Mouse (Mus musculus) liver, embryonic 15.5 days (tissue): ENCODE results near the gene Heatr5a. TPM values are rescaled to one million over a fixed set of nuclear protein-coding genes. Genes with fewer than 3 reads are reported as not detected.

Experiments
- ATAC-seq: fragments of 200-750 bp; cut with Nextera tagmentation; 2 replicates; pipeline ENCODE4 v1.8.0; 2017; ENCODE audit warnings: moderate number of reproducible peaks, mild to moderate bottlenecking, moderate library complexity; ENCODE audit not compliant: insufficient read depth
- H3K27ac ChIP-seq: fragments of 300-500 bp; sonication (generic); replicated peaks from 2 replicates; pipeline ENCODE4 v1.5.1; 2015; ENCODE audit warnings: mild to moderate bottlenecking, inconsistent platforms
- H3K27me3 ChIP-seq: fragments of 300-500 bp; sonication (generic); 2 replicates; pipeline ENCODE4 v1.6.1; 2015; ENCODE audit warnings: mild to moderate bottlenecking, inconsistent platforms
- H3K36me3 ChIP-seq: fragments of 300-500 bp; sonication (generic); replicated peaks from 2 replicates; pipeline ENCODE4 v1.6.1; 2015; ENCODE audit warnings: moderate library complexity, mild to moderate bottlenecking, inconsistent platforms
- H3K4me1 ChIP-seq: fragments of 300-500 bp; sonication (generic); replicated peaks from 2 replicates; pipeline ENCODE4 v1.6.1; 2015; ENCODE audit warnings: inconsistent platforms
- H3K4me2 ChIP-seq: fragments of 300-500 bp; sonication (generic); 2 replicates; pipeline ENCODE4 v1.6.1; 2015; ENCODE audit warnings: moderate library complexity, mild to moderate bottlenecking, inconsistent platforms
- H3K4me3 ChIP-seq: fragments of 300-500 bp; sonication (generic); replicated peaks from 2 replicates; pipeline ENCODE4 v1.5.1; 2015; ENCODE audit warnings: mild to moderate bottlenecking, inconsistent platforms
- H3K9ac ChIP-seq: fragments of 300-500 bp; sonication (generic); 2 replicates; pipeline ENCODE4 v1.6.1; 2015; ENCODE audit warnings: moderate library complexity, mild to moderate bottlenecking, inconsistent platforms
- H3K9me3 ChIP-seq: fragments of 300-500 bp; sonication (generic); replicated peaks from 2 replicates; pipeline ENCODE4 v1.6.1; 2016; ENCODE audit warnings: inconsistent platforms
- WGBS: fragments of 180-500 bp; shearing (Covaris S2); methylation state at CpG from one replicate; pipeline ENCODE4 v1.1.7; 2015; ENCODE audit warnings: mixed read lengths; ENCODE audit not compliant: insufficient replicate concordance; 5-methylcytosine and 5-hydroxymethylcytosine counted together
- polyA plus RNA-seq: library from polyadenylated mRNA; unstranded; fragments of >200 nt; fragmentation: Nextera tagmentation; extraction: Ambion mirVana; gene quantifications from 2 replicates; pipeline ENCODE4 v1.2.1, GENCODE M21; 2015

Gene Heatr5a
- polyA plus RNA-seq, 1 experiment from 2014 or later: 4.9 TPM

DNA sequence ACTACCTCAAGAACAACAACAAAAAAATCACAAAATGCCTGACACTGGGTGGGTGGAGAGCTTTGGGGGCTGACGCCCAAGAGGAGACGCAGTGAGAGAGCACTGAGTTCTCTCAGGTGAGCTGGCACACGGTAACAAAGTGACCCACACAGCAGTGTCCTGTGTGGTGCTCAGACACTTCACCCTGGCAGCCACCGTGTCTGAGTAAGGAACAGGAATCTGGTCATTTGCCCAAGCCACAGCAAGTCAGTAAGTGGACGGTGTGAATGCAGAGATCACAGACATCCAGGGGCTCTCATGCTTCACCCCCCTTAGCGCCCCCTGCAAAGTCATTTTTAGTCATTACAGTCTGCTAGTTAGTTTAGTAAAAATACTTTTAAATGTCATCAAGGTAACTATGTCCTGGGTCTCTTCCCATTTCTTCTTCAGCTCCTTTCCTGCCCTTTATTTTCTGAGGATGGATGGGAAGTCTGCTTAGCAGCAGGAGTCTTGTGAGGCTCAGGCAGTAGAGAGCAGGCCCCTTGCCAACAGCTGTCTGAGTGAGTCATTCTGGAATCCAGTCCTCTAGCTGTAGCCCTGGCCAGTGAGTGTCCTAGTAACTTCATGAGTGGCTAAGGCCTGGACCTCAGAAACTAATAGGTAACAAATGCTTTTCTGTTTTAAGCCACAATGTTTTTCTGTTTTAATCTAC is 88.4 kb downstream of the Heatr5a start:
- H3K4me3 ChIP-seq: no peak overlapping the region
- no peaks in the 10 kb centered on the region for H3K9me3 ChIP-seq
- H3K27me3 ChIP-seq: no peaks in the 10 kb centered on the region
- H3K27ac ChIP-seq: peak overlapping the region; percentile 81
- 83% methylated on average over 6 of the region's 6 CpGs for WGBS
- ATAC-seq: no peak
- peaks cover 77% of the 10 kb centered on the region for H3K36me3 ChIP-seq
- H3K4me2 ChIP-seq: no peak overlapping the region
- no peak overlapping the region for H3K9ac ChIP-seq
- H3K4me1 ChIP-seq: peaks cover 28% of the 10 kb centered on the region

DNA sequence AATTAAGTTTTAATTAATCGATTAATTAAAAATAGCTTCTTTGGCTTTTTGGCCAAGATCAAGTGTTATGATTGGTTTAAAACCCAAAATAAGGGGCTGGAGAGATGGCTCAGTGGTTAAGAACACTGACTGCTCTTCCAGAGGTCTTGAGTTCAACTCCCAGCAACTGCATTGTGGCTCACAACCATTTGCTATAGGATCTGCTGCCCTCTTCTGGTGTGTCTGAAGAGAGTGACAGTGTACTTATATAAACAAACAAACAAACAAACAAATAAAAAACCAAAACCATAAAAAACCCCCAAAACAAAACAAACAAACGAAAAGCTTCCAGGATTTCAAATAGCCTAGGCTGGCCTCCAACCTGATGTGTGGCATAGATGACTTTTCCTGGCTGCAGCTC is 89.3 kb downstream of the Heatr5a start:
- 72% methylated on average over 2 of the region's 2 CpGs for WGBS
- H3K4me2 ChIP-seq: no peak overlapping the region
- H3K9me3 ChIP-seq: no peaks in the 10 kb centered on the region
- H3K4me3 ChIP-seq: no peak overlapping the region
- no peak for ATAC-seq
- no peak overlapping the region for H3K9ac ChIP-seq
- H3K4me1 ChIP-seq: peaks cover 28% of the 10 kb centered on the region
- H3K36me3 ChIP-seq: peaks cover 77% of the 10 kb centered on the region
- H3K27me3 ChIP-seq: no peaks in the 10 kb centered on the region
- peak overlapping the region; percentile 81 for H3K27ac ChIP-seq

DNA sequence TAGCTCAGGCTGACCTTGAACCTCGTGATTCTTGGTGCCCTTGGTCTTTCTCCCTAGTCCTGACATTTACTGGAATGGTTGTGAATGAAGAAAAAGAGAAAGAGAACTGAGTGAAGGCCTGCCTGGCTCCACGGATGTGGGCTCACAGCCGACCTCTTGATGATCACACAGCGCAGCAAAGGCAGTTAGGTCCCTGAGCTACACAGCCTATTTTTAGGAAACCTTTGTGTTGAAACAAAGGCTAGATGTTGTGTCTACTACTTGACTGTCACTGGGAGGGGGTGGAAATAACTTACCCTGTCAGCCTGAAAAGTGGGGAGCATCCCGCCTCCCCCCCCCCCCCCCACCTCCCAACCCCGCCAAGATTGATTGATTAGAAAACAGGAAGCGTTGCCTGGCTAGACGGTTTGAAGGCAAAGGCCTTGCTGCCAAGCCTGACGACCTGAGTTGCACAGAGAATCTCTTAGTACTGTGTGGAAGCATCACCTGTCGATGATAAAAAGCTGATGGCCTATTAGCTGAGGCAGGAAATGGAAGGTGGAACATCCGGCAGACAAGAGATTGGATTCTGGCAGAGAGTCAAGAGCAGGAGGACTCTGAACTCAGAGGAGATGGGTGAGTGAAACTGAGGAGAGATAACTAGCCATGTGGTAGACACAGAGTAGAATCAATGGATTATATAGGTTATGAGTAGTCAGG is 99.5 kb downstream of the Heatr5a start:
- Histone ChIP-seq H3K9me3 (no peaks in the 10 kb centered on the region), H3K27ac (peak overlapping the region; percentile 10; the same call in 1 of the 2 replicates), H3K4me2 (no peak overlapping the region), H3K9ac (no peak overlapping the region), H3K36me3 (peaks cover 9% of the 10 kb centered on the region), H3K27me3 (no peaks in the 10 kb centered on the region), H3K4me3 (no peak overlapping the region), H3K4me1 (peaks cover 48% of the 10 kb centered on the region)
- 26% methylated on average over 11 of the region's 11 CpGs for WGBS
- 0 out of 2 replicates have a peak, but pooled peaks have one; percentile 35 for ATAC-seq

DNA sequence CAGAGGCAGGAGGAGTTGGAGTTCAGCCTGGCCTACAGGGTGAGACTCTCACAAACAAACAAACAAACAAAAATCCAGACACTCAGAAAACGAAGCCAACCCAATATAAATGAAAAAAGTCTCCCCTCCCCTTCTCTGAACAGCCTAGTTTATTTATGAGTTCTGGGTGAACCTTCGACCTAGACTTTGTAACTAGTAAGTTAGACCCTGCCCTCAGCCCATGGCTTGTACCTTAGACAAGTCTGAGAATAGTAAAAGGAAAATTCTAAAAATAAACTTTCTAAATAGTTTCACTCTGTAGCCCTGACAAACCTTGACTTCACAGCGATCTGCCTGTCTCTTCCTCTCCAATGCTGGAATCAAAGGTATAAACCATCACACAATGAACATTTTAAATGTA is 101.6 kb downstream of the Heatr5a start:
- Histone ChIP-seq H3K9me3 (no peaks in the 10 kb centered on the region), H3K4me1 (peaks cover 64% of the 10 kb centered on the region), H3K27ac (no peak overlapping the region), H3K4me2 (no peak overlapping the region), H3K4me3 (no peak overlapping the region), H3K9ac (no peak overlapping the region), H3K27me3 (no peaks in the 10 kb centered on the region), H3K36me3 (no peaks in the 10 kb centered on the region)
- WGBS: 66% methylated on average over 3 of the region's 3 CpGs
- ATAC-seq: no peak

- 73% methylated on average over 8 of the region's 8 CpGs for WGBS
- H3K27ac ChIP-seq: peak overlapping the region; percentile 46; the same call in 1 of the 2 replicates
- no peak overlapping the region for H3K9ac ChIP-seq
Measured at GRCm38 (mm10) chr12:51867076-51867475, 104.0 kb downstream of the Heatr5a start.

GRCm38 (mm10) chr12:51866226-51866910 is 104.8 kb downstream of the Heatr5a start:
- H3K36me3 ChIP-seq: no peaks in the 10 kb centered on the region
- H3K4me3 ChIP-seq: no peak overlapping the region
- 0 out of 2 replicates have a peak overlapping the region, but pooled peaks have one; percentile 7 for H3K4me2 ChIP-seq
- peaks cover 38% of the 10 kb centered on the region for H3K4me1 ChIP-seq
- WGBS: 56% methylated on average over 13 of the region's 13 CpGs
- peak; percentile 22; the same call in 1 of the 2 replicates for ATAC-seq
- no peak overlapping the region for H3K9ac ChIP-seq
- H3K27ac ChIP-seq: peak overlapping the region; percentile 77
- no peaks in the 10 kb centered on the region for H3K27me3 ChIP-seq
- no peaks in the 10 kb centered on the region for H3K9me3 ChIP-seq

More at GRCm38 (mm10) chr12:51867076-51867475, 104.0 kb downstream of the Heatr5a start:
- Histone ChIP-seq H3K27me3 (no peaks in the 10 kb centered on the region), H3K4me3 (no peak overlapping the region), H3K4me1 (peaks cover 45% of the 10 kb centered on the region), H3K36me3 (no peaks in the 10 kb centered on the region), H3K9me3 (no peaks in the 10 kb centered on the region), H3K4me2 (no peak overlapping the region)
- ATAC-seq: no peak

- Histone ChIP-seq H3K27me3 (no peaks in the 10 kb centered on the region), H3K4me1 (peaks cover 32% of the 10 kb centered on the region), H3K9me3 (no peaks in the 10 kb centered on the region), H3K4me2 (peak overlapping the region; percentile 7; the same call in 1 of the 2 replicates), H3K9ac (no peak overlapping the region), H3K36me3 (no peaks in the 10 kb centered on the region), H3K27ac (peak overlapping the region; percentile 77), H3K4me3 (no peak overlapping the region)
- peak; percentile 76 for ATAC-seq
- WGBS: 34% methylated on average over 4 of the region's 4 CpGs
Measured at GRCm38 (mm10) chr12:51865790-51866179, 105.3 kb downstream of the Heatr5a start.

GRCm38 (mm10) chr12:51865061-51865789 is 105.9 kb downstream of the Heatr5a start:
- no peaks in the 10 kb centered on the region for H3K36me3 ChIP-seq
- WGBS: 46% methylated on average over 9 of the region's 9 CpGs
- no peaks in the 10 kb centered on the region for H3K27me3 ChIP-seq
- ATAC-seq: no peak
- no peaks in the 10 kb centered on the region for H3K9me3 ChIP-seq
- peak overlapping the region; percentile 77 for H3K27ac ChIP-seq
- no peak overlapping the region for H3K9ac ChIP-seq
- H3K4me1 ChIP-seq: peaks cover 30% of the 10 kb centered on the region
- no peak overlapping the region for H3K4me3 ChIP-seq
- peak overlapping the region; percentile 7; the same call in 1 of the 2 replicates for H3K4me2 ChIP-seq

DNA sequence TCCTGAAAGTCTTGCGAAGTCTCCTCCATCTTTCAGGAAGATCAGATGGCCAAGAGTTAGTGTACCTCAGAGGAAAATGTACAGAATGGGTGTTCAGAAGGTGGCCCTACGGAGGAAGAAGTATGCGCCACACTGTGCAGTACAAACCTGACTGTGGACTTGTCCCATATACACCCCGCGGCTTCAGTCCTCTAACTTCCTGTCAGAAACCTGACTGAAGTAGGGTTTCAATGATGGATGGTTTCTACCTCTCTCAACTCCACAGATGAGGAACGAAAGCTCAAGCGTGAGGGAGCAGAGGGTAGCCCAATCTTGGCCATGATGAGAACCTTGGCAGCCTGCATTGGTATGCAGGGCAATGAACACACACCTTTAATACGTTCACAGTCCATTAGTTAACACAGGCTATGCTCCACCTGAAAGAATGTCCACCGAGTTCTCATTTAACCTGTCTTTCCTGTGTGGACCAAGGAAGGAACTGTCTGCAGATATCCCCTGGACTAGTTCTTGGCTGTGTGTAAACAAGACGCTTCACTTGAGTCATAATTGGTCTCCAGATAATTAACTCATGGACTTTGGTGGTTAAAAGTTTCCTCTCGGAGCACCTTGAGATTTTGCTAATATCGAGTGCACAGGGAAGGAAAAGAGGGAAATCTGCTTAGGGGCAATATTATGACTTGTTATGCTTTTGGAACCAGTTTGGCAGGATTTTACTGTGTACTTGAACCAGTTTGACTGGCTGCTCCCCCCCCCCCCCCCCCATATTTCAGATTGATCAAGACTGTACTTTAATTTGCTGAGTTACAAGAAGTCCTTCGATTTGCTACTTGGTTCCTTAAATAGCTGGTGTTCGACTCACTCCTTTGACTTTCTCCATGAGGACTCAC is 107.8 kb downstream of the Heatr5a start:
- 67% methylated on average over 14 of the region's 14 CpGs for WGBS
- H3K4me1 ChIP-seq: peaks cover 37% of the 10 kb centered on the region
- H3K27ac ChIP-seq: no peak overlapping the region
- H3K9me3 ChIP-seq: no peaks in the 10 kb centered on the region
- H3K9ac ChIP-seq: no peak overlapping the region
- no peaks in the 10 kb centered on the region for H3K36me3 ChIP-seq
- ATAC-seq: no peak
- no peak overlapping the region for H3K4me2 ChIP-seq
- no peaks in the 10 kb centered on the region for H3K27me3 ChIP-seq
- no peak overlapping the region for H3K4me3 ChIP-seq
